Mouse (Mus musculus) lung, adult 18-20 months (tissue): ENCODE results near the gene Gm28998.
"Not testable (repeated sequence)": the region's sequence is repeated elsewhere in the genome, so short reads cannot be mapped to it uniquely, and the experiment has no call there.

Experiments
- DNase-seq, 2 experiments: peaks; one replicate each; pipeline ENCODE4 v3.0.0; 2022; ENCODE audit warnings: mixed read lengths in 2 of 2

Gene Gm28998

GRCm38 (mm10) chrY:7253487-7253886 is at the start of gene Gm28998:
Gm28998 (plus strand) TSS chrY:7253787.
- not testable (repeated sequence) for DNase-seq
